Mouse (Mus musculus): Measurements from ENCODE around the gene Lrrfip2.

DNA sequence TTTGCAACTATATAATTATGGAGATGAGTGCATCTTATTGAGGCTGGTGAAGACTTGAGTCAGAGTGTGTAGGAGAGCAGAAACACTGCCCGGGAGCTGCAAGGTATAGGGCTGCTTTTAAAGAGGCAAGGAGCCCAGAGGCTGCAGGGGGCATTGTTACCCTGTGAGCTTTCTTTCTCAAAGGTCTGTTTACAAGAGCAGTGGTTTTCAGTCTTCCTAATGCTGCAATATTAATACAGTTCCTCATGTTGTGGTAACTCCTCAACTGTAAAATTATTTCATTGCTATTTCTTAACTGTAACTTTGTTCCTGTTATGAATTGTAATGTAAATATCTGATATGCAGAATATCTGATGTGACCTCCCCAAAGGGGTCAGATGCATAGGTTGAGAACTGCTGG is 104.2 kb downstream of the Lrrfip2 start:
- no peak for TF ChIP-seq CTCF (IDR thresholded peaks at IDR 0.05; ENCODE audit: low read depth)
- TF ChIP-seq EP300 (IDR thresholded peaks at IDR 0.05; ENCODE audit: low read depth), result no peak
